Mouse (Mus musculus) cortical plate, adult 2 months (tissue): ENCODE data around the gene Cbr3.
A peak's percentile ranks its signal among the peaks of the same experiment; 100 is the strongest.

ENCODE experiments used
- CTCF ChIP-seq: fragments of 200-500 bp; IDR thresholded peaks from 2 replicates; pipeline ENCODE4 v1.5.1; 2011; ENCODE audit warnings: mild to moderate bottlenecking, control low read depth, low read length; ENCODE audit not compliant: insufficient read depth; ENCODE audit errors: extremely low read depth
- POLR2A ChIP-seq: fragments of 200-500 bp; IDR thresholded peaks from 2 replicates; pipeline ENCODE4 v1.6.1; 2011; ENCODE audit warnings: mild to moderate bottlenecking, low read length, control low read depth; ENCODE audit not compliant: insufficient read depth; ENCODE audit errors: extremely low read depth

GRCm38 (mm10) chr16:93711411-93712188 is 28.6 kb downstream of the Cbr3 start, which contains the start of gene Dop1b:
- TF ChIP-seq CTCF = no peak
- TF ChIP-seq POLR2A = peak; percentile 55; the same call in 1 of the 2 replicates
